Mouse (Mus musculus) limb, embryonic 12.5 days (tissue): Measurements from ENCODE around the gene Qtrt1. TPM values are rescaled to one million over a fixed set of nuclear protein-coding genes. Genes with fewer than 3 reads are reported as not detected.

Source experiments
- ATAC-seq: fragments of 200-750 bp; cut with Nextera tagmentation; 2 replicates; pipeline ENCODE4 v1.8.0; 2017; ENCODE audit warnings: low read depth, moderate TSS enrichment; ENCODE audit not compliant: insufficient number of reproducible peaks, insufficient read depth, low FRiP score, low TSS enrichment
- H3K27ac ChIP-seq: fragments of 300-500 bp; sonication (generic); 2 replicates; pipeline ENCODE4 v1.5.1; 2016; ENCODE audit warnings: mild to moderate bottlenecking, moderate library complexity
- H3K27me3 ChIP-seq: fragments of 300-500 bp; sonication (generic); 2 replicates; pipeline ENCODE4 v1.6.1; 2016; ENCODE audit warnings: mild to moderate bottlenecking, moderate library complexity
- H3K36me3 ChIP-seq: fragments of 300-500 bp; sonication (generic); 2 replicates; pipeline ENCODE4 v1.6.1; 2016; ENCODE audit warnings: mild to moderate bottlenecking, moderate library complexity
- H3K4me1 ChIP-seq: fragments of 300-500 bp; sonication (generic); replicated peaks from 2 replicates; pipeline ENCODE4 v1.6.1; 2016
- H3K4me2 ChIP-seq: fragments of 300-500 bp; sonication (generic); 2 replicates; pipeline ENCODE4 v1.6.1; 2016; ENCODE audit warnings: mild to moderate bottlenecking, moderate library complexity
- H3K4me3 ChIP-seq: fragments of 300-500 bp; sonication (generic); replicated peaks from 2 replicates; pipeline ENCODE4 v1.5.1; 2016; ENCODE audit warnings: mild to moderate bottlenecking
- H3K9ac ChIP-seq: fragments of 300-500 bp; sonication (generic); replicated peaks from 2 replicates; pipeline ENCODE4 v1.6.1; 2016; ENCODE audit warnings: mild to moderate bottlenecking, moderate library complexity
- H3K9me3 ChIP-seq: fragments of 300-500 bp; sonication (generic); 2 replicates; pipeline ENCODE4 v1.6.1; 2016; ENCODE audit warnings: mild to moderate bottlenecking, moderate library complexity
- WGBS: fragments of 180-500 bp; shearing (Covaris S2); methylation state at CpG from one replicate; pipeline ENCODE4 v1.1.7; 2016; 5-methylcytosine and 5-hydroxymethylcytosine counted together
- polyA plus RNA-seq: library from polyadenylated mRNA; unstranded; fragments of >200 nt; fragmentation: Nextera tagmentation; extraction: Ambion mirVana; gene quantifications from 2 replicates; pipeline ENCODE4 v1.2.1, GENCODE M21; 2016

The Qtrt1 gene
- polyA plus RNA-seq, 1 experiment from 2014 or later: 48.4 TPM

DNA sequence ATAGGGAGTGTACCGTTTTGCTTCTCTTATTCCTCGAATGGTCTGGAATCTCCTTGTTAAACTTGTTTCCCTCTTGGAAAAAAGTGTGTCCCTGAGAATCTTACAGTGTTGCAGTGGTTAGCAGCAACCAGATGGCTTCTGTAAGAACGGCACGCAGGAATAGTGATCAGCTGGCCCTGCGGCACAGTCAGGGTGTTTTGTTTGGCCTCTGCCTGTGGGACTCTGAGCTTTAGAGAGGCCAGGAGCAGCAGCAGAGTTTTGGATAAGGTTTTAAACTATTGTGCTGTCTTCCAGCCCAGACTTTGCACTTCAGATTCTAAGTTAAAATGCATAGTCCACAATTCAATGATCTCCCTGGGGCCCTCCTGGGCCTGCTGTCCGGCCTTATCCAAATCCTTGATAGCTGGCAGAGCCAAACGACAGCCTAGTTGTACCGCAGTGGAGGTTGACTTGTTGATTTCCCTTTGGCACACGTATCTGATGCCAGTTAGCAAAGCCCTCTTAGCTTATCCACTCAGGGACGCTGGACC, 18.9 kb upstream of the Qtrt1 start:
- H3K9me3 ChIP-seq: no peaks in the 10 kb centered on the region
- H3K36me3 ChIP-seq: peaks cover 99% of the 10 kb centered on the region
- H3K4me1 ChIP-seq: no peaks in the 10 kb centered on the region
- H3K4me3 ChIP-seq: no peak overlapping the region
- WGBS: 87% methylated on average over 10 of the region's 10 CpGs
- no peak for ATAC-seq
- H3K9ac ChIP-seq: no peak overlapping the region
- no peak overlapping the region for H3K27ac ChIP-seq
- H3K4me2 ChIP-seq: no peak overlapping the region
- no peaks in the 10 kb centered on the region for H3K27me3 ChIP-seq

GRCm38 (mm10) chr9:21395692-21396091, 15.9 kb upstream of the Qtrt1 start:
- H3K4me3 ChIP-seq: no peak overlapping the region
- H3K4me2 ChIP-seq: no peak overlapping the region
- no peak for ATAC-seq
- no peak overlapping the region for H3K9ac ChIP-seq
- WGBS: 92% methylated on average over 3 of the region's 3 CpGs
- no peaks in the 10 kb centered on the region for H3K27me3 ChIP-seq
- no peak overlapping the region for H3K27ac ChIP-seq
- H3K36me3 ChIP-seq: peaks cover 99% of the 10 kb centered on the region
- no peaks in the 10 kb centered on the region for H3K4me1 ChIP-seq
- H3K9me3 ChIP-seq: no peaks in the 10 kb centered on the region

DNA sequence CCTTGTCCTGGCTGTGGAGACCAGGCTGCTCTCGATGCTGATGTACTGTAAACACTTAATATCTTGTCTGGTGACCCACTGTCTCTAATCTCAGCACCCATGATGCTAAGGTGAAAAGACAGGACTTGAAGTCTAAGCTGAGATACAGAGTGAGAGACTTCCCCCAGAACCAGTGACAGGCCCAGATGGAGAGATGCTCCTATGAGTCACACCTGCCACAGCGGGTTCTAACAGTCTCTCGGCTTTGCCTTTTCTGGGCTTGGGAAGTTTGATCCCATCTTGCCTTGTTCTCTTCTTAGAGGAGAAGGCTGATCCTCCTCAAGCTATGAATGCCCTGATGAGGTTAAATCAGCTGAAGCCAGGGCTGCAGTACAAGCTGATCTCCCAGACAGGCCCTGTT, 14.5 kb upstream of the Qtrt1 start:
- H3K4me2 ChIP-seq: no peak overlapping the region
- H3K4me3 ChIP-seq: no peak overlapping the region
- peaks cover 99% of the 10 kb centered on the region for H3K36me3 ChIP-seq
- H3K9me3 ChIP-seq: no peaks in the 10 kb centered on the region
- ATAC-seq: no peak
- WGBS: 95% methylated on average over 3 of the region's 3 CpGs
- no peaks in the 10 kb centered on the region for H3K4me1 ChIP-seq
- no peak overlapping the region for H3K9ac ChIP-seq
- no peaks in the 10 kb centered on the region for H3K27me3 ChIP-seq
- no peak overlapping the region for H3K27ac ChIP-seq

DNA sequence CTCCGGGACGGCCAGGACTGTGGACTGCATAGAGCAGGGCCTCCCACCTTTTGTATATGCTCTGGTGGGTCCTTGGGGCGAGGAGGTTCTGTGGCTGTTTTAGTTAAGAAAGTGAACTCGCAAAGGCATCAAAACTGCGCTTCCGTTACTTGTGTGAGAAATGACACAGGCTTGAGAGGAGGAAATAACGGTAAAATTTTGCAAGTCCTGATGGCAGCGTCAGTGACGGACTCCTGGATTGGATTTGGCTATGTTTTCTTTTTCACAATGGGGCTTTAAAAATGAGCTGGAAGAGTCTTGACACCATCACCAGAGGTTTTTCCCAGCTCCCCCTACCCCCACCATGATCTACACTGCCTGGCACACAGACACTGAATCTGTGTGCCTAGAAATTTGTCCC, 10.6 kb upstream of the Qtrt1 start:
- WGBS: 95% methylated on average over 9 of the region's 9 CpGs
- H3K27me3 ChIP-seq: no peaks in the 10 kb centered on the region
- no peak overlapping the region for H3K4me2 ChIP-seq
- H3K4me3 ChIP-seq: no peak overlapping the region
- no peaks in the 10 kb centered on the region for H3K4me1 ChIP-seq
- H3K36me3 ChIP-seq: peaks cover 99% of the 10 kb centered on the region
- H3K27ac ChIP-seq: no peak overlapping the region
- H3K9me3 ChIP-seq: no peaks in the 10 kb centered on the region
- no peak for ATAC-seq
- no peak overlapping the region for H3K9ac ChIP-seq

GRCm38 (mm10) chr9:21402764-21403253, 8.8 kb upstream of the Qtrt1 start:
- no peak overlapping the region for H3K4me2 ChIP-seq
- no peaks in the 10 kb centered on the region for H3K27me3 ChIP-seq
- H3K4me1 ChIP-seq: no peaks in the 10 kb centered on the region
- 89% methylated on average over 11 of the region's 11 CpGs for WGBS
- no peak overlapping the region for H3K9ac ChIP-seq
- no peak for ATAC-seq
- H3K27ac ChIP-seq: no peak overlapping the region
- H3K4me3 ChIP-seq: no peak overlapping the region
- H3K9me3 ChIP-seq: no peaks in the 10 kb centered on the region
- H3K36me3 ChIP-seq: peaks cover 95% of the 10 kb centered on the region

- 97% methylated on average over 5 of the region's 5 CpGs for WGBS
- no peaks in the 10 kb centered on the region for H3K9me3 ChIP-seq
These were observed 7.9 kb upstream of the Qtrt1 start for GRCm38 (mm10) chr9:21403745-21404144.

DNA sequence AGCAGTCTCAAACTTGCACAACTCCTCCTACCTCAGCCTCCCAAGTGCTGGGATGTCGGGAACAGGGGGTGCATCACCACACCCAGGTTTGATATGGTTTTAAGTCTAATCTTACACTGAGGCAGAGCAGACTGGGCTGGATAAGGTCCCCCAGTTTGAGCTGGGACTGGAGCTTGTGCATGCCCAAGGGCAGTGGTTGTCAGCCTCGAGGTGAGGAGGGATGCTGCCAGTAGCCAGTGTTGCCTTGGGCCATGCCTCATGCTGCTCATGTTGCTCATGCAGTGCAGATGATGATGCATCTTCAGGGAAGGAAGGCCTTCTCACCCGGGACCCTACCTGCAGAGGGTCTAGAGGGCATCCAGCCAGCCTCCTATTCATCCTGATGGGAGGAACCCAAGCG, 6.1 kb upstream of the Qtrt1 start:
- WGBS: 71% methylated on average over 4 of the region's 4 CpGs
- no peaks in the 10 kb centered on the region for H3K27me3 ChIP-seq
- H3K4me3 ChIP-seq: no peak overlapping the region
- peaks cover 68% of the 10 kb centered on the region for H3K36me3 ChIP-seq
- no peak for ATAC-seq
- no peaks in the 10 kb centered on the region for H3K9me3 ChIP-seq
- no peak overlapping the region for H3K4me2 ChIP-seq
- no peak overlapping the region for H3K27ac ChIP-seq
- H3K4me1 ChIP-seq: no peaks in the 10 kb centered on the region
- 0 out of 2 replicates have a peak overlapping the region, but pooled peaks have one; percentile 18 for H3K9ac ChIP-seq

More at GRCm38 (mm10) chr9:21403745-21404144, 7.9 kb upstream of the Qtrt1 start:
- Histone ChIP-seq H3K4me3 (no peak overlapping the region), H3K27ac (no peak overlapping the region), H3K9ac (no peak overlapping the region), H3K36me3 (peaks cover 86% of the 10 kb centered on the region), H3K4me1 (no peaks in the 10 kb centered on the region), H3K4me2 (no peak overlapping the region), H3K27me3 (no peaks in the 10 kb centered on the region)
- no peak for ATAC-seq

DNA sequence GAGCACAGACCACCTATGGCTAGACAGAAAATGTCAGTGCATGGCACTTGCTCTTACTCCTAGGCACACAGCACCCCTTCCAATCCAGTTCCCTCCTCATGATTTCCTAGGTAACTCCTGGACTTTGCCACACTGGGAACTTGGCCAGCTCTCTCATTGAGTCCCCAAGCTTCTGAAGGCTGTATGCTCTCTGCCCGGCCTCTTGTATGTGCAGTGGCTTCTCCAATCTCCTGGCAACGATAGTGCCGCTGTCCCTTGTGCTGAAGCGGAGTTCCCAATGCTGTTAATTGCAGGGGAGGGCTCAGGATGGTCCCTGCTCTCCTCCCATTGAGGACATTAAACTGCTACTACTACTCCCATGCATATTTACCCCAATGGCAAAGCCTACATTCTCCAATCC, 3.7 kb upstream of the Qtrt1 start:
- no peak overlapping the region for H3K9ac ChIP-seq
- no peak overlapping the region for H3K4me2 ChIP-seq
- peaks cover 3% of the 10 kb centered on the region; the same call in 1 of the 2 replicates for H3K4me1 ChIP-seq
- 15% methylated on average over 4 of the region's 4 CpGs for whole genome bisulfite sequencing
- H3K27ac ChIP-seq: no peak overlapping the region
- no peak for ATAC-seq
- no peaks in the 10 kb centered on the region for H3K9me3 ChIP-seq
- no peak overlapping the region for H3K4me3 ChIP-seq
- H3K36me3 ChIP-seq: peaks cover 44% of the 10 kb centered on the region
- H3K27me3 ChIP-seq: no peaks in the 10 kb centered on the region

DNA sequence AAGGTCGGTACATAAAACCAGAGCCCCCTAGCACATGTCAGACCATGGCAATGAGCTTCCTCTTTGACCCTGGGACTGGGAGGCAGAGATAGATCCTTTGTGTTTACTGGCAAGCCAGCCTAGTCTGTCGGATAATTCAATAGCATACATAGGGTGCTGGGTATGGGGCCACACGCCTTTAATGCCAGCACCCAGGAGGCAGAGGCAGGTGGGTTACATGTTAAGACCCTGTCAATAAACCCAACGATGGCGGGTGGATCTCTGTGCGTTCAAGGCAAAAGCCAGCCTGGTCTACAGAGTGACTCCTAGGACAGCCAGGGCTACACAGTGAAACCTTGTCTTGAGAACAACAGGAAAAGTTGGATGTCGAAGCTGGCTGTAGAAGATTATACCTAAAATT, 3.0 kb upstream of the Qtrt1 start:
- 0 out of 2 replicates have a peak overlapping the region, but pooled peaks have one; percentile 2 for H3K27ac ChIP-seq
- H3K36me3 ChIP-seq: peaks cover 38% of the 10 kb centered on the region
- no peak overlapping the region for H3K4me2 ChIP-seq
- H3K27me3 ChIP-seq: no peaks in the 10 kb centered on the region
- no peaks in the 10 kb centered on the region for H3K9me3 ChIP-seq
- no peak for ATAC-seq
- H3K9ac ChIP-seq: no peak overlapping the region
- WGBS: 79% methylated on average over 7 of the region's 7 CpGs
- H3K4me3 ChIP-seq: no peak overlapping the region
- H3K4me1 ChIP-seq: peaks cover 3% of the 10 kb centered on the region; the same call in 1 of the 2 replicates

DNA sequence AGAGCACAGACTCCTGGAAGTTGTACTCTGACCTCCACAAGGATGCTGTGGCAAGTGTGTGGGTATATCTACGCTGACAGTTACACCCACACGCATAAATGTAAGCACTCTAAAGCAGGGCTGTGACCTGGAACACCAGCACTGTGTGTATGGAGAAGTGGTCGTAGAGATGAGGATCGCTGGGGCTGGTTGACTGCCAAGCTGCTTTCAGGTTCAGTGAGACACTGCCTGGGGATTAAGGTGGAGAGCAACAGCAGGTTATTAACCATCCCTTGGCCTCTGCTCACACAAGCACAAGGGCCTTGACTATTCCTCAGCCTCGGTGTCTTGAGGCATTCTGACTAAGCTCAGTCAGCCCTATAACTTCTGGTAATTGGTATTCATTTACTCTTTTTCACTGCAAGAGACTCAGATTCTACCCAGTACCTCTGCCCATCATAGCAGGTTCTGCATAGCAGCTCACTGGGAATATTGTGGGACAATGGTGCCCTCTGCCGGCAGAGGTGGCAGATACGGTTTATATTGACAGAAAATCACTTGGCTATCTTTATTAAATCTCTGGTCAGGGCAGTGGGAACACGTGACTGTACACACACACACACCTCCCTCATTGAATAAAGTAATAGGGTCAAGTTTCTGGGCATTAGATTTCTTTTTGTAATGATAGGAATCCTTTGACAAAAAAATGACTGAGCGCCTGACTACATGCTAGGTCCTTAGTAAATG, 1.9 kb upstream of the Qtrt1 start:
- 35% methylated on average over 9 of the region's 9 CpGs for WGBS

GRCm38 (mm10) chr9:21417866-21418265, 6.2 kb downstream of the Qtrt1 start:
- Histone ChIP-seq H3K36me3 (peaks cover 72% of the 10 kb centered on the region), H3K4me1 (no peaks in the 10 kb centered on the region), H3K4me2 (no peak overlapping the region), H3K4me3 (no peak overlapping the region), H3K9me3 (no peaks in the 10 kb centered on the region), H3K27me3 (no peaks in the 10 kb centered on the region), H3K9ac (no peak overlapping the region), H3K27ac (no peak overlapping the region)
- no peak for ATAC-seq
- WGBS: 93% methylated on average over 2 of the region's 2 CpGs

More for the DNA sequence above, 1.9 kb upstream of the Qtrt1 start:
- Histone ChIP-seq H3K27ac (no peak overlapping the region), H3K9ac (no peak overlapping the region), H3K27me3 (no peaks in the 10 kb centered on the region), H3K4me3 (no peak overlapping the region), H3K9me3 (no peaks in the 10 kb centered on the region), H3K4me2 (no peak overlapping the region), H3K4me1 (peaks cover 3% of the 10 kb centered on the region; the same call in 1 of the 2 replicates), H3K36me3 (peaks cover 36% of the 10 kb centered on the region)
- no peak for ATAC-seq
